Comparison of ENCODE assay signal across 10 mouse cellular contexts in genomic region chr16:50118150-50118549, GRCm38 (mm10).
DNase-seq lines count a peak whose midpoint lies in the region; ATAC-seq and TF ChIP-seq lines count a peak whose summit lies in the region.
"Had no signal": no experiment of that assay in that cellular context is flagged by ENCODE, and none has a peak within 500 bp of the region (broad histone marks: within the 10 kb centered on the region; RNA-seq: fewer than 3 reads in every experiment).

No protein-coding gene starts in this region.

- H3K27ac ChIP-seq in liver, adult 2 months (replicated peaks; ENCODE audit: insufficient read depth, low read depth, low read length): no peak overlapping the region
- H3K27ac ChIP-seq in liver, embryonic 11.5 days (ENCODE audit: low read depth, low read length): no peak overlapping the region
- H3K27ac ChIP-seq in embryonic fibroblast, embryonic 13.5 days (ENCODE audit: insufficient read depth, low read length): no peak overlapping the region
- no peak overlapping the region for H3K27ac ChIP-seq in thymus, adult 2 months (ENCODE audit: control insufficient read depth, insufficient read depth, low read length)
- H3K27ac ChIP-seq: macrophage had no signal

- no peaks in the 10 kb centered on the region for H3K36me3 ChIP-seq in liver, adult 2 months (ENCODE audit: control insufficient read depth, insufficient read depth, low read length)
- no peaks in the 10 kb centered on the region for H3K36me3 ChIP-seq in liver, embryonic 11.5 days (ENCODE audit: control insufficient read depth, insufficient read depth, low read length)
- H3K36me3 ChIP-seq in thymus, adult 2 months (ENCODE audit: control insufficient read depth, insufficient read depth, low read length): no peaks in the 10 kb centered on the region

- H3K4me1 ChIP-seq in liver, adult 2 months (ENCODE audit: control insufficient read depth, insufficient read depth, low read length): no peaks in the 10 kb centered on the region
- H3K4me1 ChIP-seq in liver, embryonic 11.5 days (replicated peaks; ENCODE audit: control insufficient read depth, insufficient read depth, low read length): no peaks in the 10 kb centered on the region
- H3K4me1 ChIP-seq in embryonic fibroblast, embryonic 13.5 days (ENCODE audit: control insufficient read depth, insufficient read depth, low read length): no peaks in the 10 kb centered on the region
- no peaks in the 10 kb centered on the region for H3K4me1 ChIP-seq in thymus, adult 2 months (replicated peaks; ENCODE audit: control insufficient read depth, insufficient read depth, low read length)

- no peak for TF ChIP-seq POLR2A in liver, adult 2 months (IDR thresholded peaks at IDR 0.05; ENCODE audit: extremely low read depth, insufficient read depth, low read length)
- no peak for TF ChIP-seq POLR2A in embryonic fibroblast, embryonic 13.5 days (IDR thresholded peaks at IDR 0.05; ENCODE audit: low read depth, low read length)
- TF ChIP-seq POLR2A in thymus, adult 2 months (IDR thresholded peaks at IDR 0.05; ENCODE audit: control insufficient read depth, extremely low read depth, insufficient read depth, low read length, poor library complexity): no peak

- no peak for ATAC-seq in CD4-positive, CD25-positive, alpha-beta regulatory T cell, adult 4 months
- ATAC-seq in liver, embryonic 11.5 days (replicated peaks; ENCODE audit: low FRiP score): no peak

- no peaks in the 10 kb centered on the region for H3K9me3 ChIP-seq in liver, embryonic 11.5 days (ENCODE audit: control insufficient read depth, low read length)

- H3K4me3 ChIP-seq in liver, adult 2 months (ENCODE audit: insufficient read depth, low read depth, low read length): no peak overlapping the region
- H3K4me3 ChIP-seq in liver, embryonic 11.5 days (ENCODE audit: low read depth, low read length): no peak overlapping the region
- H3K4me3 ChIP-seq in embryonic fibroblast, embryonic 13.5 days (ENCODE audit: insufficient read depth, low read length): no peak overlapping the region
- H3K4me3 ChIP-seq in thymus, adult 2 months (ENCODE audit: control insufficient read depth, insufficient read depth, low read length): no peak overlapping the region

- TF ChIP-seq CTCF in liver, adult 2 months (IDR thresholded peaks at IDR 0.05; ENCODE audit: low read depth, low read length): peak; percentile 61
- 0 out of 2 replicates have a peak, but pooled peaks have one; percentile 33 for TF ChIP-seq CTCF in embryonic fibroblast, embryonic 13.5 days (IDR thresholded peaks at IDR 0.05; ENCODE audit: borderline replicate concordance, insufficient read depth, low read length)
- TF ChIP-seq CTCF in thymus, adult 2 months (IDR thresholded peaks at IDR 0.05; ENCODE audit: borderline replicate concordance, control insufficient read depth, extremely low read depth, insufficient read depth, low read length, poor library complexity): 0 out of 2 replicates have a peak, but pooled peaks have one; percentile 39

- no peaks in the 10 kb centered on the region for H3K27me3 ChIP-seq in liver, adult 2 months (ENCODE audit: control insufficient read depth, insufficient read depth, low read length)
- no peaks in the 10 kb centered on the region for H3K27me3 ChIP-seq in liver, embryonic 11.5 days (replicated peaks; ENCODE audit: control insufficient read depth, insufficient read depth, low read length)
- no peaks in the 10 kb centered on the region for H3K27me3 ChIP-seq in thymus, adult 2 months (ENCODE audit: control insufficient read depth, insufficient read depth, low read length)

- no peak overlapping the region for H3K4me2 ChIP-seq in liver, embryonic 11.5 days

- WGBS in liver, adult 2 months: 97% methylated on average over 7 of the region's 7 CpGs
- WGBS in liver, embryonic 11.5 days: 92% methylated on average over 7 of the region's 7 CpGs
- WGBS in thymus, adult 2 months: 97% methylated on average over 7 of the region's 7 CpGs

- H3K79me2 ChIP-seq in liver, adult 2 months (ENCODE audit: control insufficient read depth, insufficient read depth, low read length): no peaks in the 10 kb centered on the region

- peak; percentile 61 for DNase-seq in CD4-positive, CD25-positive, alpha-beta regulatory T cell, adult 2 months (ENCODE audit: low read depth, low spot score)
- peak; percentile 4 for DNase-seq in liver, adult 2 months (ENCODE audit: extremely low read depth, low read depth, low spot score)
- no peak for DNase-seq in liver, embryonic 11.5 days (ENCODE audit: low spot score)
- peak; percentile 41 for DNase-seq in thymus, adult 2 months
- DNase-seq in cerebellum, postnatal 14 days: no peak
- no peak for DNase-seq in layer of hippocampus, postnatal 25 days (ENCODE audit: extremely low spot score in 1 of 2, low spot score in 1 of 2)
- DNase-seq: gastrocnemius, postnatal 25 days had no signal

- no peak overlapping the region for H3K9ac ChIP-seq in liver, adult 2 months (ENCODE audit: low read depth, low read length)
- H3K9ac ChIP-seq in liver, embryonic 11.5 days (ENCODE audit: low read depth, low read length): no peak overlapping the region

Comparison
In these comparisons a context has a peak if more than half of its experiments do, and no peak if none do; other contexts are left out.
1. DNase-seq: peak in CD4-positive, CD25-positive, alpha-beta regulatory T cell, adult 2 months (single experiment), liver, adult 2 months (single experiment) and thymus, adult 2 months (single experiment); none in liver, embryonic 11.5 days (single experiment), cerebellum, postnatal 14 days (0 of 2) and layer of hippocampus, postnatal 25 days (0 of 2).
2. Peak in every context shown above with its lines, with median percentiles within 50 percentile points of each other: CTCF ChIP-seq.